Mouse (Mus musculus): ENCODE measurements around the gene Spag9.
A peak's percentile ranks its signal among the peaks of the same experiment; 100 is the strongest.

The Spag9 gene

GRCm38 (mm10) chr11:94133344-94133955 lies 137.6 kb downstream of the Spag9 start:
- DNase-seq (ENCODE audit: low spot score): peak; percentile 87

- peak; percentile 65 for DNase-seq (ENCODE audit: low spot score)
Observed at GRCm38 (mm10) chr11:94134076-94134838, 138.4 kb downstream of the Spag9 start.

GRCm38 (mm10) chr11:94135581-94136001 lies 139.7 kb downstream of the Spag9 start:
- DNase-seq (ENCODE audit: low spot score): no peak

GRCm38 (mm10) chr11:94136656-94137055 lies 140.8 kb downstream of the Spag9 start:
- peak; percentile 65 for DNase-seq (ENCODE audit: low spot score)

GRCm38 (mm10) chr11:94137326-94138061 lies 141.6 kb downstream of the Spag9 start:
- DNase-seq (ENCODE audit: low spot score): peak; percentile 30

- no peak for DNase-seq (ENCODE audit: low spot score)
Observed at GRCm38 (mm10) chr11:94138411-94139231, 142.7 kb downstream of the Spag9 start.

GRCm38 (mm10) chr11:94139232-94139620 lies 143.3 kb downstream of the Spag9 start:
- DNase-seq (ENCODE audit: low spot score): no peak

- no peak for DNase-seq (ENCODE audit: low spot score)
Observed at GRCm38 (mm10) chr11:94140540-94140939, 144.6 kb downstream of the Spag9 start.

- DNase-seq (ENCODE audit: low spot score): no peak
Observed at GRCm38 (mm10) chr11:94141564-94141963, 145.7 kb downstream of the Spag9 start.

- no peak for DNase-seq (ENCODE audit: low spot score)
Observed at GRCm38 (mm10) chr11:94143336-94143735, 147.4 kb downstream of the Spag9 start.

GRCm38 (mm10) chr11:94144771-94145539 lies 149.1 kb downstream of the Spag9 start:
- peak; percentile 92 for DNase-seq (ENCODE audit: low spot score)

- no peak for DNase-seq (ENCODE audit: low spot score)
Observed at GRCm38 (mm10) chr11:94146049-94146605, 150.2 kb downstream of the Spag9 start.

- DNase-seq (ENCODE audit: low spot score): no peak
Observed at GRCm38 (mm10) chr11:94146733-94147485, 151.0 kb downstream of the Spag9 start.

GRCm38 (mm10) chr11:94148105-94148696 lies 152.3 kb downstream of the Spag9 start:
- DNase-seq (ENCODE audit: low spot score): no peak

- DNase-seq (ENCODE audit: low spot score): no peak
Observed at GRCm38 (mm10) chr11:94148931-94149491, 153.1 kb downstream of the Spag9 start.

- no peak for DNase-seq (ENCODE audit: low spot score)
Observed at GRCm38 (mm10) chr11:94149509-94150259, 153.8 kb downstream of the Spag9 start.

- DNase-seq (ENCODE audit: low spot score): no peak
Observed at GRCm38 (mm10) chr11:94150519-94151470, 154.9 kb downstream of the Spag9 start.

Data from MN1 (cell line).